Mouse (Mus musculus) hindbrain, embryonic 15.5 days (tissue): ENCODE measurements around the gene Sulf2. TPM values are rescaled to one million over a fixed set of nuclear protein-coding genes. Genes with fewer than 3 reads are reported as not detected.
"Not testable (repeated sequence)": the region's sequence is repeated elsewhere in the genome, so short reads cannot be mapped to it uniquely, and the experiment has no call there.

Experiments used
- ATAC-seq: fragments of 200-750 bp; cut with Nextera tagmentation; 2 replicates; pipeline ENCODE4 v1.8.0; 2017; ENCODE audit warnings: low read depth, moderate number of reproducible peaks, moderate TSS enrichment; ENCODE audit not compliant: low FRiP score
- H3K27ac ChIP-seq: fragments of 300-500 bp; sonication (generic); replicated peaks from 2 replicates; pipeline ENCODE4 v1.5.1; 2015; ENCODE audit warnings: mild to moderate bottlenecking, inconsistent platforms
- H3K27me3 ChIP-seq: fragments of 300-500 bp; sonication (generic); 2 replicates; pipeline ENCODE4 v1.6.1; 2015; ENCODE audit warnings: control low read depth, inconsistent platforms
- H3K36me3 ChIP-seq: fragments of 300-500 bp; sonication (generic); 2 replicates; pipeline ENCODE4 v1.6.1; 2015; ENCODE audit warnings: control low read depth, inconsistent platforms
- H3K4me1 ChIP-seq: fragments of 300-500 bp; sonication (generic); replicated peaks from 2 replicates; pipeline ENCODE4 v1.6.1; 2015; ENCODE audit warnings: control low read depth, inconsistent platforms
- H3K4me2 ChIP-seq: fragments of 300-500 bp; sonication (generic); 2 replicates; pipeline ENCODE4 v1.6.1; 2015; ENCODE audit warnings: moderate library complexity, mild to moderate bottlenecking, inconsistent platforms
- H3K4me3 ChIP-seq: fragments of 300-500 bp; sonication (generic); 2 replicates; pipeline ENCODE4 v1.5.1; 2015; ENCODE audit warnings: mild to moderate bottlenecking, inconsistent platforms
- H3K9ac ChIP-seq: fragments of 300-500 bp; sonication (generic); 2 replicates; pipeline ENCODE4 v1.6.1; 2015; ENCODE audit warnings: inconsistent platforms
- H3K9me3 ChIP-seq: fragments of 300-500 bp; sonication (generic); 2 replicates; pipeline ENCODE4 v1.6.1; 2016; ENCODE audit warnings: control low read depth, inconsistent platforms
- WGBS: fragments of 180-500 bp; shearing (Covaris S2); methylation state at CpG from one replicate; pipeline ENCODE4 v1.1.7; 2015; 5-methylcytosine and 5-hydroxymethylcytosine counted together
- polyA plus RNA-seq: library from polyadenylated mRNA; unstranded; fragments of >200 nt; fragmentation: Nextera tagmentation; extraction: Ambion mirVana; gene quantifications from 2 replicates; pipeline ENCODE4 v1.2.1, GENCODE M21; 2015

The Sulf2 gene
- polyA plus RNA-seq, 1 experiment from 2014 or later = 113 TPM

- peaks cover 14% of the 10 kb centered on the region for H3K36me3 ChIP-seq
- H3K4me2 ChIP-seq = no peak overlapping the region
- H3K27me3 ChIP-seq = no peaks in the 10 kb centered on the region
- H3K4me1 ChIP-seq = no peaks in the 10 kb centered on the region; the same call in 1 of the 2 replicates
- ATAC-seq = no peak
- H3K4me3 ChIP-seq = no peak overlapping the region
- H3K9me3 ChIP-seq = no peaks in the 10 kb centered on the region
- H3K9ac ChIP-seq = no peak overlapping the region
- no peak overlapping the region for H3K27ac ChIP-seq
These were observed 63.9 kb downstream of the Sulf2 start for GRCm38 (mm10) chr2:166091599-166091998.

- Histone ChIP-seq H3K4me3 (no peak overlapping the region), H3K9ac (no peak overlapping the region), H3K27ac (no peak overlapping the region), H3K27me3 (no peaks in the 10 kb centered on the region), H3K36me3 (peaks cover 14% of the 10 kb centered on the region), H3K9me3 (no peaks in the 10 kb centered on the region), H3K4me1 (no peaks in the 10 kb centered on the region; the same call in 1 of the 2 replicates), H3K4me2 (no peak overlapping the region)
- ATAC-seq = no peak
- 43% methylated on average over 7 of the region's 7 CpGs for WGBS
These were observed 65.3 kb downstream of the Sulf2 start for GRCm38 (mm10) chr2:166090131-166090581.

GRCm38 (mm10) chr2:166088991-166089390 is 66.5 kb downstream of the Sulf2 start:
- Histone ChIP-seq H3K36me3 (peaks cover 14% of the 10 kb centered on the region), H3K27me3 (no peaks in the 10 kb centered on the region), H3K4me3 (no peak overlapping the region), H3K4me1 (no peaks in the 10 kb centered on the region; the same call in 1 of the 2 replicates), H3K9me3 (no peaks in the 10 kb centered on the region), H3K9ac (no peak overlapping the region), H3K27ac (no peak overlapping the region), H3K4me2 (no peak overlapping the region)
- WGBS = 84% methylated on average over 9 of the region's 9 CpGs
- ATAC-seq = no peak

GRCm38 (mm10) chr2:166086457-166087233 is 68.8 kb downstream of the Sulf2 start:
- Histone ChIP-seq H3K4me3 (no peak overlapping the region), H3K9me3 (no peaks in the 10 kb centered on the region), H3K36me3 (no peaks in the 10 kb centered on the region), H3K27me3 (no peaks in the 10 kb centered on the region), H3K9ac (no peak overlapping the region), H3K4me1 (peaks cover 5% of the 10 kb centered on the region; the same call in 1 of the 2 replicates), H3K27ac (no peak overlapping the region), H3K4me2 (no peak overlapping the region)
- WGBS = 88% methylated on average over 29 of the region's 29 CpGs
- ATAC-seq = no peak

GRCm38 (mm10) chr2:166085780-166086179 is 69.7 kb downstream of the Sulf2 start:
- Histone ChIP-seq H3K4me1 (peaks cover 5% of the 10 kb centered on the region; the same call in 1 of the 2 replicates), H3K9me3 (no peaks in the 10 kb centered on the region), H3K4me3 (no peak overlapping the region), H3K27me3 (no peaks in the 10 kb centered on the region), H3K4me2 (no peak overlapping the region), H3K9ac (no peak overlapping the region), H3K27ac (no peak overlapping the region), H3K36me3 (no peaks in the 10 kb centered on the region)
- WGBS = 94% methylated on average over 10 of the region's 10 CpGs
- ATAC-seq = no peak

GRCm38 (mm10) chr2:166084964-166085363 is 70.5 kb downstream of the Sulf2 start:
- 37% methylated on average over 6 of the region's 6 CpGs for WGBS
- not testable (repeated sequence) for H3K27me3 ChIP-seq, H3K9ac ChIP-seq, H3K4me1 ChIP-seq, H3K27ac ChIP-seq, ATAC-seq, H3K4me3 ChIP-seq, H3K4me2 ChIP-seq, H3K36me3 ChIP-seq, H3K9me3 ChIP-seq

- H3K4me2 ChIP-seq = no peak overlapping the region
- 0 out of 2 replicates have a peak, but pooled peaks cover 5% of the 10 kb centered on the region for H3K4me1 ChIP-seq
- 84% methylated on average over 7 of the region's 7 CpGs for WGBS
- no peak for ATAC-seq
- H3K27me3 ChIP-seq = no peaks in the 10 kb centered on the region
- H3K9ac ChIP-seq = no peak overlapping the region
- H3K27ac ChIP-seq = no peak overlapping the region
- no peaks in the 10 kb centered on the region for H3K9me3 ChIP-seq
- H3K36me3 ChIP-seq = no peaks in the 10 kb centered on the region
- H3K4me3 ChIP-seq = no peak overlapping the region
These were observed 71.4 kb downstream of the Sulf2 start for GRCm38 (mm10) chr2:166084111-166084510.

- Histone ChIP-seq H3K27me3 (no peaks in the 10 kb centered on the region), H3K9ac (no peak overlapping the region), H3K36me3 (0 out of 2 replicates have a peak, but pooled peaks cover under 1% of the 10 kb centered on the region), H3K9me3 (no peaks in the 10 kb centered on the region), H3K4me1 (0 out of 2 replicates have a peak, but pooled peaks cover 5% of the 10 kb centered on the region), H3K27ac (no peak overlapping the region), H3K4me3 (no peak overlapping the region), H3K4me2 (no peak overlapping the region)
- 57% methylated on average over 9 of the region's 9 CpGs for WGBS
- no peak for ATAC-seq
These were observed 71.9 kb downstream of the Sulf2 start for GRCm38 (mm10) chr2:166083542-166084031.

- WGBS = 77% methylated on average over 10 of the region's 10 CpGs
- no peak for ATAC-seq
- 0 out of 2 replicates have a peak, but pooled peaks cover 5% of the 10 kb centered on the region for H3K4me1 ChIP-seq
- H3K36me3 ChIP-seq = 0 out of 2 replicates have a peak, but pooled peaks cover 5% of the 10 kb centered on the region
- no peak overlapping the region for H3K4me2 ChIP-seq
- H3K9me3 ChIP-seq = no peaks in the 10 kb centered on the region
- no peak overlapping the region for H3K4me3 ChIP-seq
- no peak overlapping the region for H3K9ac ChIP-seq
- no peak overlapping the region for H3K27ac ChIP-seq
- no peaks in the 10 kb centered on the region for H3K27me3 ChIP-seq
These were observed 72.8 kb downstream of the Sulf2 start for GRCm38 (mm10) chr2:166082661-166083060.

- WGBS = 65% methylated on average over 5 of the region's 5 CpGs
- Histone ChIP-seq H3K4me1 (0 out of 2 replicates have a peak, but pooled peaks cover 5% of the 10 kb centered on the region), H3K9ac (no peak overlapping the region), H3K27ac (no peak overlapping the region), H3K4me2 (no peak overlapping the region), H3K36me3 (0 out of 2 replicates have a peak, but pooled peaks cover 5% of the 10 kb centered on the region), H3K4me3 (no peak overlapping the region), H3K9me3 (no peaks in the 10 kb centered on the region), H3K27me3 (no peaks in the 10 kb centered on the region)
- ATAC-seq = no peak
These were observed 73.3 kb downstream of the Sulf2 start for GRCm38 (mm10) chr2:166082193-166082592.

- Histone ChIP-seq H3K4me3 (no peak overlapping the region), H3K36me3 (0 out of 2 replicates have a peak, but pooled peaks cover 5% of the 10 kb centered on the region)
- WGBS = 88% methylated on average over 21 of the region's 21 CpGs
These were observed 74.3 kb downstream of the Sulf2 start for GRCm38 (mm10) chr2:166080967-166081750.

More at GRCm38 (mm10) chr2:166080967-166081750, 74.3 kb downstream of the Sulf2 start:
- Histone ChIP-seq H3K27ac (no peak overlapping the region), H3K9me3 (no peaks in the 10 kb centered on the region), H3K4me1 (0 out of 2 replicates have a peak, but pooled peaks cover 5% of the 10 kb centered on the region), H3K9ac (no peak overlapping the region), H3K4me2 (no peak overlapping the region), H3K27me3 (no peaks in the 10 kb centered on the region)
- ATAC-seq = no peak
